Mouse (Mus musculus) MEL (cell line): ENCODE results near the gene Dag1. TPM values are rescaled to one million over a fixed set of nuclear protein-coding genes. Genes with fewer than 3 reads are reported as not detected.

Source experiments
- DNase-seq: peaks from one replicate; pipeline ENCODE4 v3.0.0; 2011; ENCODE audit warnings: low read depth, low spot score
- H3K27ac ChIP-seq: 2 replicates; pipeline ENCODE4 v1.5.1; 2012; ENCODE audit warnings: low read depth, mild to moderate bottlenecking, control low read depth, low read length, moderate library complexity; ENCODE audit not compliant: control insufficient read depth
- H3K27me3 ChIP-seq, 2 experiments: fragments of 150-350 bp in 1 of 2; sonication (generic) in 1 of 2; 2 replicates each; pipeline ENCODE4 v1.6.1; 2012; ENCODE audit warnings: low read length in 2 of 2, mild to moderate bottlenecking in 2 of 2, improper control_type of control experiment in 1 of 2, moderate library complexity in 1 of 2; ENCODE audit not compliant: insufficient read depth in 2 of 2, control insufficient read depth in 1 of 2
- H3K36me3 ChIP-seq, 2 experiments: 2 replicates each; pipeline ENCODE4 v1.6.1; 2012 to 2014; ENCODE audit warnings: low read length in 2 of 2, improper control_type of control experiment in 1 of 2, inconsistent platforms in 1 of 2, mild to moderate bottlenecking in 1 of 2; ENCODE audit not compliant: insufficient read depth in 2 of 2, control insufficient read depth in 1 of 2
- H3K4me1 ChIP-seq, 2 experiments: fragments of 150-350 bp in 1 of 2; sonication (generic) in 1 of 2; 2 replicates each; pipeline ENCODE4 v1.6.1; 2012; ENCODE audit warnings: low read length in 2 of 2, improper control_type of control experiment in 1 of 2, mild to moderate bottlenecking in 1 of 2; ENCODE audit not compliant: insufficient read depth in 2 of 2, control insufficient read depth in 1 of 2
- H3K4me3 ChIP-seq, 2 experiments: fragments of 150-350 bp in 1 of 2; sonication (generic) in 1 of 2; 2 replicates each; pipeline ENCODE4 v1.5.1; 2012; ENCODE audit warnings: low read depth in 2 of 2, low read length in 2 of 2, mild to moderate bottlenecking in 2 of 2, moderate library complexity in 2 of 2, control low read depth in 1 of 2, improper control_type of control experiment in 1 of 2; ENCODE audit not compliant: control insufficient read depth in 1 of 2, insufficient read depth in 1 of 2
- H3K79me2 ChIP-seq: 2 replicates; pipeline ENCODE4 v1.6.1; 2012; ENCODE audit warnings: mild to moderate bottlenecking, low read length, moderate library complexity; ENCODE audit not compliant: control insufficient read depth, poor library complexity, insufficient read depth
- H3K9ac ChIP-seq: 2 replicates; pipeline ENCODE4 v1.6.1; 2012; ENCODE audit warnings: low read depth, mild to moderate bottlenecking, control low read depth, low read length, moderate library complexity; ENCODE audit not compliant: control insufficient read depth, poor library complexity, severe bottlenecking
- H3K9me3 ChIP-seq: fragments of 150-350 bp; sonication (generic); replicated peaks from 2 replicates; pipeline ENCODE4 v1.6.1; 2012; ENCODE audit warnings: mild to moderate bottlenecking, low read length, improper control_type of control experiment, moderate library complexity; ENCODE audit not compliant: insufficient read depth
- BHLHE40 ChIP-seq: IDR thresholded peaks from 2 replicates; pipeline ENCODE4 v1.6.1; 2012; ENCODE audit warnings: low read depth, mild to moderate bottlenecking, inconsistent platforms, low read length, improper control_type of control experiment, borderline replicate concordance
- CHD1 ChIP-seq: IDR thresholded peaks from 2 replicates; pipeline ENCODE4 v1.6.1; 2012; ENCODE audit warnings: low read depth, mild to moderate bottlenecking, inconsistent platforms, low read length, improper control_type of control experiment
- CHD2 ChIP-seq: IDR thresholded peaks from 2 replicates; pipeline ENCODE4 v1.6.1; 2011; ENCODE audit warnings: low read length, improper control_type of control experiment
- CTCF ChIP-seq, 3 experiments: IDR thresholded peaks in 2 of 3; conservative IDR thresholded peaks in 1 of 3; 2 replicates each; pipeline ENCODE4 v1.5.1; 2011 to 2012; ENCODE audit warnings: low read length in 3 of 3, low read depth in 2 of 3, mild to moderate bottlenecking in 2 of 3, improper control_type of control experiment in 1 of 3, inconsistent platforms in 1 of 3, mixed read lengths in 1 of 3, moderate library complexity in 1 of 3; ENCODE audit not compliant: control insufficient read depth in 1 of 3, insufficient read depth in 1 of 3, poor library complexity in 1 of 3, severe bottlenecking in 1 of 3
- E2F4 ChIP-seq: IDR thresholded peaks from 2 replicates; pipeline ENCODE4 v1.6.1; 2011; ENCODE audit warnings: low read depth, low read length, improper control_type of control experiment, borderline replicate concordance
- ELF1 ChIP-seq: IDR thresholded peaks from 2 replicates; pipeline ENCODE4 v1.6.1; 2014; ENCODE audit warnings: low read depth, mild to moderate bottlenecking, inconsistent platforms, low read length, improper control_type of control experiment, moderate library complexity
- EP300 ChIP-seq, 2 experiments: IDR thresholded peaks; 2 replicates each; pipeline ENCODE4 v1.6.1; 2011; ENCODE audit warnings: improper control_type of control experiment in 2 of 2, low read length in 2 of 2, low read depth in 1 of 2, mild to moderate bottlenecking in 1 of 2
- ETS1 ChIP-seq: IDR thresholded peaks from 2 replicates; pipeline ENCODE4 v1.6.1; 2012; ENCODE audit warnings: low read depth, mild to moderate bottlenecking, inconsistent platforms, low read length, improper control_type of control experiment, moderate library complexity
- GABPA ChIP-seq: IDR thresholded peaks from 2 replicates; pipeline ENCODE4 v1.6.1; 2012; ENCODE audit warnings: low read depth, mild to moderate bottlenecking, inconsistent platforms, low read length, improper control_type of control experiment, moderate library complexity
- GATA1 ChIP-seq: IDR thresholded peaks from 2 replicates; pipeline ENCODE4 v1.6.1; 2011; ENCODE audit warnings: low read depth, low read length, improper control_type of control experiment
- HCFC1 ChIP-seq: IDR thresholded peaks from 2 replicates; pipeline ENCODE4 v1.6.1; 2012; ENCODE audit warnings: low read depth, mild to moderate bottlenecking, inconsistent platforms, low read length, improper control_type of control experiment, moderate library complexity
- JUND ChIP-seq: IDR thresholded peaks from 2 replicates; pipeline ENCODE4 v1.6.1; 2011; ENCODE audit warnings: low read depth, mild to moderate bottlenecking, improper control_type of control experiment, low read length
- KAT2A ChIP-seq: conservative IDR thresholded peaks from 2 replicates; pipeline ENCODE4 v1.6.1; 2012; ENCODE audit warnings: low read depth, low read length, improper control_type of control experiment, inconsistent platforms
- MAFK ChIP-seq: IDR thresholded peaks from 2 replicates; pipeline ENCODE4 v1.6.1; 2011; ENCODE audit warnings: low read depth, mild to moderate bottlenecking, low read length, improper control_type of control experiment, borderline replicate concordance
- MAX ChIP-seq: IDR thresholded peaks from 2 replicates; pipeline ENCODE4 v1.6.1; 2011; ENCODE audit warnings: low read length, improper control_type of control experiment
- MEF2A ChIP-seq: IDR thresholded peaks from 2 replicates; pipeline ENCODE4 v1.6.1; 2014; ENCODE audit warnings: low read depth, mild to moderate bottlenecking, inconsistent platforms, low read length, improper control_type of control experiment; ENCODE audit not compliant: poor library complexity, insufficient replicate concordance, severe bottlenecking; ENCODE audit errors: extremely low read depth
- MXI1 ChIP-seq: IDR thresholded peaks from 2 replicates; pipeline ENCODE4 v1.6.1; 2011; ENCODE audit warnings: mild to moderate bottlenecking, low read depth, low read length, improper control_type of control experiment
- MYB ChIP-seq: IDR thresholded peaks from 2 replicates; pipeline ENCODE4 v1.6.1; 2011; ENCODE audit warnings: mild to moderate bottlenecking, low read depth, low read length, improper control_type of control experiment
- MYC ChIP-seq: IDR thresholded peaks from 2 replicates; pipeline ENCODE4 v1.6.1; 2011; ENCODE audit warnings: low read depth, mild to moderate bottlenecking, low read length, improper control_type of control experiment, moderate library complexity
- NELFE ChIP-seq: IDR thresholded peaks from 2 replicates; pipeline ENCODE4 v1.6.1; 2011; ENCODE audit warnings: low read depth, low read length, improper control_type of control experiment
- NRF1 ChIP-seq: IDR thresholded peaks from 2 replicates; pipeline ENCODE4 v1.6.1; 2014; ENCODE audit warnings: low read depth, mild to moderate bottlenecking, inconsistent platforms, low read length, improper control_type of control experiment, moderate library complexity; ENCODE audit not compliant: poor library complexity, insufficient read depth, severe bottlenecking
- POLR2A ChIP-seq, 2 experiments: IDR thresholded peaks; 2 replicates each; pipeline ENCODE4 v1.6.1; 2011 to 2012; ENCODE audit warnings: low read length in 2 of 2, mild to moderate bottlenecking in 2 of 2, control low read depth in 1 of 2, improper control_type of control experiment in 1 of 2, low read depth in 1 of 2, moderate library complexity in 1 of 2; ENCODE audit not compliant: control insufficient read depth in 1 of 2, insufficient read depth in 1 of 2, poor library complexity in 1 of 2
- POLR2AphosphoS2 ChIP-seq: IDR thresholded peaks from 2 replicates; pipeline ENCODE4 v1.6.1; 2011; ENCODE audit warnings: low read length, improper control_type of control experiment
- RAD21 ChIP-seq: IDR thresholded peaks from 2 replicates; pipeline ENCODE4 v1.6.1; 2011; ENCODE audit warnings: mild to moderate bottlenecking, low read depth, low read length, improper control_type of control experiment
- RCOR1 ChIP-seq: IDR thresholded peaks from 2 replicates; pipeline ENCODE4 v1.6.1; 2012; ENCODE audit warnings: low read depth, mild to moderate bottlenecking, inconsistent platforms, low read length, improper control_type of control experiment
- SIN3A ChIP-seq: IDR thresholded peaks from 2 replicates; pipeline ENCODE4 v1.6.1; 2012; ENCODE audit warnings: low read length, improper control_type of control experiment, inconsistent platforms
- SMC3 ChIP-seq: IDR thresholded peaks from 2 replicates; pipeline ENCODE4 v1.6.1; 2011; ENCODE audit warnings: low read depth, low read length, improper control_type of control experiment
- TAL1 ChIP-seq: IDR thresholded peaks from 2 replicates; pipeline ENCODE4 v1.6.1; 2012; ENCODE audit warnings: mild to moderate bottlenecking, inconsistent platforms, low read length, moderate library complexity, mixed read lengths
- TBP ChIP-seq: IDR thresholded peaks from 2 replicates; pipeline ENCODE4 v1.8.0; 2011; ENCODE audit warnings: low read depth, low read length, improper control_type of control experiment
- TCF12 ChIP-seq: IDR thresholded peaks from 2 replicates; pipeline ENCODE4 v1.6.1; 2014; ENCODE audit warnings: low read depth, mild to moderate bottlenecking, inconsistent platforms, low read length, improper control_type of control experiment, moderate library complexity
- UBTF ChIP-seq: IDR thresholded peaks from 2 replicates; pipeline ENCODE4 v1.6.1; 2012; ENCODE audit warnings: low read depth, mild to moderate bottlenecking, inconsistent platforms, low read length, improper control_type of control experiment, moderate library complexity, borderline replicate concordance; ENCODE audit not compliant: insufficient read depth
- USF1 ChIP-seq: IDR thresholded peaks from 2 replicates; pipeline ENCODE4 v1.6.1; 2014; ENCODE audit warnings: low read depth, mild to moderate bottlenecking, inconsistent platforms, low read length, improper control_type of control experiment, moderate library complexity
- USF2 ChIP-seq, 2 experiments: IDR thresholded peaks; 2 replicates each; pipeline ENCODE4 v1.6.1; 2011 to 2012; ENCODE audit warnings: improper control_type of control experiment in 2 of 2, low read length in 2 of 2, borderline replicate concordance in 1 of 2, inconsistent platforms in 1 of 2, low read depth in 1 of 2, mild to moderate bottlenecking in 1 of 2; ENCODE audit not compliant: insufficient read depth in 1 of 2
- ZC3H11A ChIP-seq: IDR thresholded peaks from 2 replicates; pipeline ENCODE4 v1.6.1; 2012; ENCODE audit warnings: low read depth, mild to moderate bottlenecking, inconsistent platforms, low read length, improper control_type of control experiment
- ZKSCAN1 ChIP-seq: IDR thresholded peaks from 2 replicates; pipeline ENCODE4 v1.6.1; 2012; ENCODE audit warnings: low read depth, mild to moderate bottlenecking, inconsistent platforms, low read length, improper control_type of control experiment, moderate library complexity
- ZMIZ1 ChIP-seq: IDR thresholded peaks from 2 replicates; pipeline ENCODE4 v1.6.1; 2012; ENCODE audit warnings: low read depth, mild to moderate bottlenecking, inconsistent platforms, low read length, improper control_type of control experiment, moderate library complexity
- ZNF384 ChIP-seq: IDR thresholded peaks from 2 replicates; pipeline ENCODE4 v1.6.1; 2012; ENCODE audit warnings: low read depth, mild to moderate bottlenecking, inconsistent platforms, low read length, improper control_type of control experiment
- polyA plus RNA-seq, 2 experiments: library from polyadenylated mRNA; stranded (reverse) in 1 of 2; unstranded in 1 of 2; fragments of >175 nt in 1 of 2; fragments of >200 nt in 1 of 2; gene quantifications; 2 replicates each; pipeline versions ENCODE4 v1.2.1 to v1.2.4; 2012; ENCODE audit warnings: low replicate concordance in 2 of 2, low read depth in 1 of 2; ENCODE audit not compliant: insufficient read length in 2 of 2, insufficient read depth in 1 of 2, missing spikeins in 1 of 2
- total RNA-seq: library from RNA; depleted of rRNA; stranded (reverse); fragments of 300-350 nt; gene quantifications from 2 replicates; pipeline ENCODE4 v1.2.3, GENCODE M21; 2012

Gene Dag1
- total and polyA plus RNA-seq, 3 experiments: 7.8 to 27.6 TPM; not detected in 1

GRCm38 (mm10) chr9:108306571-108306980 lies 42.8 kb upstream of the Dag1 start:
- H3K36me3 ChIP-seq: peaks cover 2 to 42% of the 10 kb centered on the region in 2 experiments; a peak in 3 of 4 replicates
- H3K27ac ChIP-seq: peak overlapping the region; percentile 99
- peaks cover 4 to 21% of the 10 kb centered on the region in 2 experiments; a peak in 3 of 4 replicates for H3K4me1 ChIP-seq
- H3K4me3 ChIP-seq: peak overlapping the region; percentile 87 to 98
- peak overlapping the region; percentile 99 for H3K9ac ChIP-seq
- no peaks in the 10 kb centered on the region for H3K9me3 ChIP-seq
- DNase-seq: peak; percentile 81
- peaks cover 54% of the 10 kb centered on the region for H3K79me2 ChIP-seq
- H3K27me3 ChIP-seq: no peaks in the 10 kb centered on the region
- TF ChIP-seq NELFE (no peak), MYC (no peak), USF1 (no peak), NRF1 (0 out of 2 replicates have a peak, but pooled peaks have one; percentile 27), BHLHE40 (no peak), MYB (no peak), CHD1 (no peak), MXI1 (peak; percentile 74; the same call in 1 of the 2 replicates), JUND (no peak), POLR2AphosphoS2 (no peak; the same call in 1 of the 2 replicates), ZNF384 (no peak), CHD2 (no peak), ZMIZ1 (no peak), ZKSCAN1 (no peak), CTCF (IDR thresholded peaks at IDR 0.05 in 2 of 3, conservative IDR thresholded peaks at IDR 0.05 in 1 of 3; ENCODE audit: control insufficient read depth in 1 of 3, insufficient read depth in 1 of 3, low read depth in 2 of 3, low read length in 3 of 3, poor library complexity in 1 of 3, severe bottlenecking in 1 of 3) (no peak), MAFK (no peak), GABPA (no peak), POLR2A (IDR thresholded peaks at IDR 0.05; ENCODE audit: control insufficient read depth in 1 of 2, insufficient read depth in 1 of 2, low read depth in 1 of 2, low read length in 2 of 2, poor library complexity in 1 of 2) (peak in 1 of 2 experiments; percentile 9; a peak in 1 of 4 replicates), TAL1 (no peak), HCFC1 (no peak; the same call in none of the 2 replicates), RAD21 (no peak), ELF1 (peak; percentile 58), ETS1 (no peak), RCOR1 (no peak), KAT2A (no peak), EP300 (IDR thresholded peaks at IDR 0.05; ENCODE audit: low read depth in 1 of 2, low read length in 2 of 2) (peak in 1 of 2 experiments; percentile 23; a peak in 3 of 4 replicates), USF2 (IDR thresholded peaks at IDR 0.05; ENCODE audit: borderline replicate concordance in 1 of 2, insufficient read depth in 1 of 2, low read depth in 1 of 2, low read length in 2 of 2) (no peak), SMC3 (no peak), SIN3A (peak; percentile 52; the same call in 1 of the 2 replicates), ZC3H11A (no peak), TCF12 (no peak), UBTF (peak; percentile 97; the same call in 1 of the 2 replicates), MAX (peak; percentile 37; the same call in 1 of the 2 replicates), GATA1 (no peak), E2F4 (no peak), TBP (no peak), MEF2A (no peak)
